Mouse (Mus musculus) intestine, postnatal 0 days (tissue): ENCODE measurements around the gene Plekha8. TPM values are rescaled to one million over a fixed set of nuclear protein-coding genes. Genes with fewer than 3 reads are reported as not detected.

Experiments
- ATAC-seq: fragments of 200-750 bp; cut with Nextera tagmentation; 2 replicates; pipeline ENCODE4 v1.8.0; 2017; ENCODE audit warnings: mild to moderate bottlenecking, moderate TSS enrichment, moderate library complexity
- H3K27ac ChIP-seq: fragments of 300-500 bp; sonication (generic); 2 replicates; pipeline ENCODE4 v1.5.1; 2014; ENCODE audit warnings: mild to moderate bottlenecking, low read depth, low read length, moderate library complexity
- H3K27me3 ChIP-seq: fragments of 300-500 bp; sonication (generic); replicated peaks from 2 replicates; pipeline ENCODE4 v1.6.1; 2014; ENCODE audit warnings: low read length, mixed read lengths; ENCODE audit not compliant: control insufficient read depth, insufficient read depth
- H3K36me3 ChIP-seq: fragments of 300-500 bp; sonication (generic); 2 replicates; pipeline ENCODE4 v1.6.1; 2014; ENCODE audit warnings: mild to moderate bottlenecking, moderate library complexity; ENCODE audit not compliant: control insufficient read depth, insufficient read depth
- H3K4me1 ChIP-seq: fragments of 300-500 bp; sonication (generic); replicated peaks from 2 replicates; pipeline ENCODE4 v1.6.1; 2014; ENCODE audit warnings: antibody characterized with exemption, low read length, mixed read lengths; ENCODE audit not compliant: control insufficient read depth, insufficient read depth
- H3K4me2 ChIP-seq: fragments of 300-500 bp; sonication (generic); replicated peaks from 2 replicates; pipeline ENCODE4 v1.6.1; 2014; ENCODE audit warnings: low read depth, mild to moderate bottlenecking, moderate library complexity
- H3K4me3 ChIP-seq: fragments of 300-500 bp; sonication (generic); 2 replicates; pipeline ENCODE4 v1.5.1; 2014; ENCODE audit warnings: low read depth, low read length
- H3K9ac ChIP-seq: fragments of 300-500 bp; sonication (generic); 2 replicates; pipeline ENCODE4 v1.6.1; 2014; ENCODE audit warnings: mild to moderate bottlenecking, low read depth, low read length
- H3K9me3 ChIP-seq: fragments of 300-500 bp; sonication (generic); 2 replicates; pipeline ENCODE4 v1.6.1; 2016; ENCODE audit warnings: mixed run types; ENCODE audit not compliant: control insufficient read depth
- CTCF ChIP-seq: sonication (generic); IDR thresholded peaks from 2 replicates; pipeline ENCODE4 v1.5.1; 2016; ENCODE audit warnings: low read depth, mild to moderate bottlenecking, control low read depth, antibody characterized with exemption, moderate library complexity
- WGBS: fragments of 180-500 bp; shearing (Covaris S2); extraction: QIAGEN DNeasy Blood & Tissue Kit; methylation state at CpG from one replicate; pipeline ENCODE4 v1.1.7; 2014; 5-methylcytosine and 5-hydroxymethylcytosine counted together
- polyA plus RNA-seq: library from polyadenylated mRNA; unstranded; fragments of >200 nt; fragmentation: Nextera tagmentation; extraction: Ambion mirVana; gene quantifications from 2 replicates; pipeline ENCODE4 v1.2.1, GENCODE M21; 2015

The Plekha8 gene
- polyA plus RNA-seq, 1 experiment from 2014 or later: 9.0 TPM

GRCm38 (mm10) chr6:54620357-54620756 lies 25.4 kb downstream of the Plekha8 start:
- 66% methylated on average over 4 of the region's 4 CpGs for WGBS
- Histone ChIP-seq H3K27ac (no peak overlapping the region), H3K4me3 (no peak overlapping the region), H3K36me3 (peaks cover 22% of the 10 kb centered on the region), H3K9me3 (no peaks in the 10 kb centered on the region), H3K27me3 (no peaks in the 10 kb centered on the region), H3K4me1 (no peaks in the 10 kb centered on the region), H3K4me2 (no peak overlapping the region), H3K9ac (no peak overlapping the region)
- no peak for TF ChIP-seq CTCF
- ATAC-seq: no peak

DNA sequence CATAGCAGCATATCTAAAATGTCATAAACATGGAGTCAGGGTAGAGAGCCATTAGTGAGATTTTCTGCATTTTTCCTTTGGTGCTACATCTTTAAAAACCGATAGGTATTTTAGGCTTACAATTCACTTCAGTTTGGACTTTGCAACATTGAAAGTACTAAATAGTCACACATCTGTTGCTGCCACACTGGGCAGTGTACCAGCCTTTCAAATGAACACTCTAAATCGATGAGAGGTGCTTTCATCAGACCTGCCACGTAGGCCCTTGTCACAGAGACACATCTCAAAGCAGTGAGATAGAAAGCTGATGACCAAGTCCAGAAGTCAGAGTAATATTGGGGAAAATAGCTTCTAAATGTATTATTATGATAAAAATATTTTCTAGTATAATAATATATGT lies 33.5 kb downstream of the Plekha8 start:
- Histone ChIP-seq H3K4me2 (no peak overlapping the region), H3K27ac (no peak overlapping the region), H3K4me3 (no peak overlapping the region), H3K36me3 (peaks cover 34% of the 10 kb centered on the region), H3K4me1 (no peaks in the 10 kb centered on the region), H3K9ac (no peak overlapping the region), H3K9me3 (no peaks in the 10 kb centered on the region), H3K27me3 (no peaks in the 10 kb centered on the region)
- no peak for ATAC-seq
- 93% methylated on average over 3 of the region's 3 CpGs for whole genome bisulfite sequencing
- no peak for TF ChIP-seq CTCF

GRCm38 (mm10) chr6:54629734-54630133 lies 34.8 kb downstream of the Plekha8 start:
- ATAC-seq: no peak
- H3K9ac ChIP-seq: no peak overlapping the region
- no peak overlapping the region for H3K4me3 ChIP-seq
- peaks cover 32% of the 10 kb centered on the region for H3K36me3 ChIP-seq
- H3K27ac ChIP-seq: no peak overlapping the region
- no peaks in the 10 kb centered on the region for H3K4me1 ChIP-seq
- 32% methylated on average over 7 of the region's 7 CpGs for WGBS
- peak; percentile 77 for TF ChIP-seq CTCF
- H3K27me3 ChIP-seq: no peaks in the 10 kb centered on the region
- no peaks in the 10 kb centered on the region for H3K9me3 ChIP-seq
- no peak overlapping the region for H3K4me2 ChIP-seq

DNA sequence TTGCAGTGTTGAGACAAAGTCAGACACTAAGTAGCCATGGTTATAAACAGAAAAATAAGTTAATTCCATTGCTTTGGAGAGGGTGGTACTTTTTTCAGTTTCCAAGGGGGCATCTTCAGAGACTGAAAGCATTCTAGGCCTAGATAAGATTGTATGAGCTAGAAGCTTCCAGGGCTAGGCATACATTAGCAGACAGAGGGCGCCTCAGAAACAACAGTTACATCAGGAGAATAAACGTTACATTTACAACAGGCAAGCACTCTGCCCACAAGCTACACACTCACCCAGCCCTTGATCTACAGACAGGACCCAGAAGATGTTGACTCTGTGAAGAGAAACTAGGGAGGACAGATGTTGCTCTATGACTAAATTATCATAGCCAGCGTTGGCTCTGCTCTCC lies 36.6 kb downstream of the Plekha8 start:
- Histone ChIP-seq H3K27me3 (no peaks in the 10 kb centered on the region), H3K4me1 (no peaks in the 10 kb centered on the region), H3K4me2 (no peak overlapping the region), H3K4me3 (no peak overlapping the region), H3K9me3 (no peaks in the 10 kb centered on the region), H3K9ac (no peak overlapping the region), H3K27ac (no peak overlapping the region), H3K36me3 (peaks cover 24% of the 10 kb centered on the region)
- WGBS: 44% methylated on average over 3 of the region's 3 CpGs
- peak; percentile 66 for TF ChIP-seq CTCF
- ATAC-seq: no peak

- Histone ChIP-seq H3K9ac (no peak overlapping the region), H3K4me3 (no peak overlapping the region), H3K9me3 (no peaks in the 10 kb centered on the region), H3K36me3 (0 out of 2 replicates have a peak, but pooled peaks cover 8% of the 10 kb centered on the region), H3K4me2 (no peak overlapping the region), H3K27me3 (no peaks in the 10 kb centered on the region), H3K27ac (no peak overlapping the region), H3K4me1 (no peaks in the 10 kb centered on the region)
- WGBS: 91% methylated on average over 3 of the region's 3 CpGs
- ATAC-seq: no peak
- TF ChIP-seq CTCF: no peak
These were observed 45.0 kb downstream of the Plekha8 start for GRCm38 (mm10) chr6:54639877-54640276.

DNA sequence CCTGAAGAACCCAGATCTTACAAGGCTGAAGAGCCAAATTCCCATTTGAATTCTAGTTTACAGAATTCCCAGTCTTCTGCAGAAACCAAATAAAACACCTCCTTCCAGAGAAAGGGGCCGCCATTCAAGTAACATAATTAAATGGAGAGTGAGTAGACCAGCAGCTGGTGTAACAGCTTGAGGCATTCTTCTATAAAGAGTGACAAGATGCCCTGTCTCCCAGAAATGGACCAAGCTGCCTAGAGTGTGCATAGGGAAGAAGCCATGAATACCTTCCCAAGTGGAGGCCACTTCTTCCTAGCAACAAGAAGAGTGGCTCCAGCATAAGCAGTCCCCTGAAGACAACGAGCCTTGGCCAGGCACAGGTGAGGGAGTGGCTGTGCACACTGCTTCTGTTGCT lies 47.0 kb downstream of the Plekha8 start:
- no peaks in the 10 kb centered on the region for H3K4me1 ChIP-seq

DNA sequence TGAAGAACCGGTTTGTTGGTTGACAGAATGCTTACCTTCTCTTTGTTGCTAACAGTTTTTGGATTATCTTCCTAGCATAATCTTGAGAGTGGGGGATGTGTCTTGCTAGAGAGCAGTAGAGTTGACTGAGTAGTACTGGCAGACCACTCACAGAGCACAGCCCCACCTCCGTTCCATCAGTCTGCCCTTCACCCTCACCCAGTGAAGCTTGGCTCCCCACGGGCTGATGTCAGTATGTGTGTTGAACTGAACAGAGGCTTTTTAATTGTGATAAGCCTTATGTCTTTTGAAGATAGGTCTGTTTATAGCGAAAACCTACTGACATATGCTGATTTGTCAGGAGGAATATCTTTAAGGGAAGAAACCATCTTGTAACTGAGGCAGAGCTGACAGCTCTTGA lies 48.3 kb downstream of the Plekha8 start:
- Histone ChIP-seq H3K27ac (no peak overlapping the region), H3K27me3 (no peaks in the 10 kb centered on the region), H3K4me1 (no peaks in the 10 kb centered on the region), H3K4me2 (no peak overlapping the region), H3K9me3 (no peaks in the 10 kb centered on the region), H3K9ac (no peak overlapping the region), H3K4me3 (no peak overlapping the region), H3K36me3 (0 out of 2 replicates have a peak, but pooled peaks cover 5% of the 10 kb centered on the region)
- no peak for TF ChIP-seq CTCF
- no peak for ATAC-seq
- 82% methylated on average over 4 of the region's 4 CpGs for WGBS

More for the DNA sequence above, 47.0 kb downstream of the Plekha8 start:
- Histone ChIP-seq H3K4me2 (no peak overlapping the region), H3K9me3 (no peaks in the 10 kb centered on the region), H3K27me3 (no peaks in the 10 kb centered on the region), H3K4me3 (no peak overlapping the region), H3K36me3 (0 out of 2 replicates have a peak, but pooled peaks cover 8% of the 10 kb centered on the region), H3K9ac (no peak overlapping the region), H3K27ac (no peak overlapping the region)
- no peak for ATAC-seq
- TF ChIP-seq CTCF: no peak
- 84% methylated on average over 2 of the region's 2 CpGs for whole genome bisulfite sequencing
